Comparison of ENCODE assay signal across 8 mouse cellular contexts in genomic region chr15:78773290-78773729, GRCm38 (mm10). TPM values are rescaled to one million over a fixed set of nuclear protein-coding genes. Genes with fewer than 3 reads are reported as not detected.
DNase-seq lines count a peak whose midpoint lies in the region; TF ChIP-seq lines count a peak whose summit lies in the region.

Mfng (minus strand) TSS chr15:78773475.

- TF ChIP-seq EP300 in MEL (IDR thresholded peaks at IDR 0.05; ENCODE audit: low read depth in 1 of 2, low read length in 2 of 2) = no peak

- H3K36me3 ChIP-seq in MEL (ENCODE audit: control insufficient read depth in 1 of 2, insufficient read depth in 2 of 2, low read length in 2 of 2) = no peaks in the 10 kb centered on the region

- H3K9me3 ChIP-seq in MEL (replicated peaks; ENCODE audit: insufficient read depth, low read length) = no peaks in the 10 kb centered on the region

- peak within 1 kb of the TSS; percentile 62 to 90 for H3K4me3 ChIP-seq in MEL (ENCODE audit: control insufficient read depth in 1 of 2, insufficient read depth in 1 of 2, low read depth in 2 of 2, low read length in 2 of 2)

- peaks cover 4% of the 10 kb centered on the region; the same call in 1 of the 2 replicates for H3K79me2 ChIP-seq in MEL (ENCODE audit: control insufficient read depth, insufficient read depth, low read length, poor library complexity)

- 0 out of 6 replicates have a peak, but pooled peaks of 1 of the 3 experiments have one; percentile 16 for TF ChIP-seq CTCF in MEL (IDR thresholded peaks at IDR 0.05 in 2 of 3, conservative IDR thresholded peaks at IDR 0.05 in 1 of 3; ENCODE audit: control insufficient read depth in 1 of 3, insufficient read depth in 1 of 3, low read depth in 2 of 3, low read length in 3 of 3, poor library complexity in 1 of 3, severe bottlenecking in 1 of 3)

- peak within 1 kb of the TSS; percentile 65 for H3K9ac ChIP-seq in MEL (ENCODE audit: control insufficient read depth, low read depth, low read length, poor library complexity, severe bottlenecking)

- no peak within 1 kb of the TSS for H3K27ac ChIP-seq in MEL (ENCODE audit: control insufficient read depth, low read depth, low read length)

- peak; percentile 87 for DNase-seq in MEL (ENCODE audit: low read depth, low spot score)
- peak; percentile 67 for DNase-seq in brain, adult 2 months (ENCODE audit: low read depth, low spot score)
- peak; percentile 55 for DNase-seq in forelimb bud, embryonic 11.5 days (ENCODE audit: low read depth, low spot score)
- peak; percentile 79 for DNase-seq in heart, postnatal 4 days
- DNase-seq in layer of hippocampus, adult 9-11 months = peak; percentile 83
- DNase-seq in lung, postnatal 36 days = peak; percentile 88
- DNase-seq in retina, postnatal 7 days (ENCODE audit: low read depth, low spot score) = peak; percentile 81
- DNase-seq in thymus, postnatal 4 days = peak; percentile 92

- TF ChIP-seq RAD21 in MEL (IDR thresholded peaks at IDR 0.05; ENCODE audit: low read depth, low read length) = no peak

- TF ChIP-seq POLR2A in MEL (IDR thresholded peaks at IDR 0.05; ENCODE audit: control insufficient read depth in 1 of 2, insufficient read depth in 1 of 2, low read depth in 1 of 2, low read length in 2 of 2, poor library complexity in 1 of 2) = peak; percentile 62 to 75; a peak in 3 of 4 replicates

- no peaks in the 10 kb centered on the region for H3K27me3 ChIP-seq in MEL (ENCODE audit: control insufficient read depth in 1 of 2, insufficient read depth in 2 of 2, low read length in 2 of 2)

- peaks cover 0 to 7% of the 10 kb centered on the region in 2 experiments; a peak in 2 of 4 replicates for H3K4me1 ChIP-seq in MEL (ENCODE audit: control insufficient read depth in 1 of 2, insufficient read depth in 2 of 2, low read length in 2 of 2)

TF ChIP-seq in MEL, 35 proteins besides CTCF, POLR2A, EP300 and RAD21:
- TF ChIP-seq ZC3H11A (IDR thresholded peaks at IDR 0.05; ENCODE audit: low read depth, low read length) = no peak
- peak; percentile 74 for TF ChIP-seq NELFE (IDR thresholded peaks at IDR 0.05; ENCODE audit: low read depth, low read length)
- TF ChIP-seq KAT2A (conservative IDR thresholded peaks at IDR 0.05; ENCODE audit: low read depth, low read length) = no peak; the same call in 1 of the 2 replicates
- TF ChIP-seq JUND (IDR thresholded peaks at IDR 0.05; ENCODE audit: low read depth, low read length) = no peak
- no peak for TF ChIP-seq ZMIZ1 (IDR thresholded peaks at IDR 0.05; ENCODE audit: low read depth, low read length)
- 0 out of 2 replicates have a peak, but pooled peaks have one; percentile 27 for TF ChIP-seq TCF12 (IDR thresholded peaks at IDR 0.05; ENCODE audit: low read depth, low read length)
- TF ChIP-seq SIN3A (IDR thresholded peaks at IDR 0.05; ENCODE audit: low read length) = peak; percentile 42; the same call in 1 of the 2 replicates
- TF ChIP-seq MAZ (IDR thresholded peaks at IDR 0.05; ENCODE audit: low read depth, low read length) = peak; percentile 61; the same call in 1 of the 2 replicates
- no peak for TF ChIP-seq ZKSCAN1 (IDR thresholded peaks at IDR 0.05; ENCODE audit: low read depth, low read length)
- no peak for TF ChIP-seq USF2 (IDR thresholded peaks at IDR 0.05; ENCODE audit: borderline replicate concordance in 1 of 2, insufficient read depth in 1 of 2, low read depth in 1 of 2, low read length in 2 of 2)
- TF ChIP-seq GABPA (IDR thresholded peaks at IDR 0.05; ENCODE audit: low read depth, low read length) = no peak

RNA-seq across cellular contexts. Expression of gene Mfng, which starts in this region (rescaled TPM):
- total RNA-seq in MEL (2012; rRNA removed) = 11.5 and 17.8 TPM in 2 replicates
- polyA plus RNA-seq in MEL (2012; ENCODE audit: insufficient read depth in 1 of 2, insufficient read length in 2 of 2, low read depth in 1 of 2, low replicate concordance in 2 of 2, missing spikeins in 1 of 2) = 10 to 100 TPM in 1 of 2 experiments, not detected in 1; 27.1 TPM
- total RNA-seq in heart, postnatal 4 days (2021) = 10 to 100 TPM; 17.6 to 18.1 TPM
